Mouse (Mus musculus) gastrocnemius, postnatal 10 days (tissue): Measurements from ENCODE around the gene Cnot2. TPM values are rescaled to one million over a fixed set of nuclear protein-coding genes. Genes with fewer than 3 reads are reported as not detected.
"Not testable (repeated sequence)": the region's sequence is repeated elsewhere in the genome, so short reads cannot be mapped to it uniquely, and the experiment has no call there.

ENCODE experiments used
- DNase-seq: peaks from one replicate; pipeline ENCODE4 v3.0.0; 2021; ENCODE audit warnings: mixed read lengths
- long read RNA-seq, 2 experiments: library from polyadenylated mRNA; stranded (forward); transcript quantifications; one replicate each; pipeline ENCODE4 v2.0.0; 2021
- total RNA-seq, 2 experiments: library from RNA; stranded (reverse); gene quantifications; 2 replicates each; pipeline ENCODE4 v1.2.3; 2021

The Cnot2 gene
- total RNA-seq, result 10 to 100 TPM; 45.9 to 48.1 TPM
- long read RNA-seq, experiment 1, transcript Cnot2-213 (16 exons, 2,120 nt), result minor isoform, 11 of 69 reads
- long read RNA-seq, experiment 1, transcript Cnot2-203 (16 exons, 2,800 nt), result major isoform, 19 of 69 reads
- long read RNA-seq, experiment 1, partial matches to known transcripts, result 5 of 69 reads
- long read RNA-seq, experiment 1, other reads (novel, unspliced or antisense), result 30 of 69 reads
- long read RNA-seq, experiment 2, transcript Cnot2-213 (16 exons, 2,120 nt), result minor isoform, 6 of 63 reads
- long read RNA-seq, experiment 2, transcript Cnot2-203 (16 exons, 2,800 nt), result major isoform, 15 of 63 reads
- long read RNA-seq, experiment 2, partial matches to known transcripts, result 0 of 63 reads
- long read RNA-seq, experiment 2, other reads (novel, unspliced or antisense), result 38 of 63 reads

- DNase-seq, result peak; percentile 96
Measured at GRCm38 (mm10) chr10:116581369-116581718, at the start of gene Cnot2. Gene Cnot2 (minus strand): TSS chr10:116581511.

GRCm38 (mm10) chr10:116628926-116629325, 47.6 kb upstream of the Cnot2 start:
- no peak for DNase-seq

- DNase-seq, result no peak
Measured at GRCm38 (mm10) chr10:116626009-116626408, 44.7 kb upstream of the Cnot2 start.

- DNase-seq, result not testable (repeated sequence)
Measured at GRCm38 (mm10) chr10:116613250-116613649, 31.9 kb upstream of the Cnot2 start.

- DNase-seq, result no peak
Measured at GRCm38 (mm10) chr10:116604905-116605162, 23.5 kb upstream of the Cnot2 start.

GRCm38 (mm10) chr10:116604081-116604904, 23.0 kb upstream of the Cnot2 start:
- DNase-seq, result no peak

GRCm38 (mm10) chr10:116599056-116599850, 17.9 kb upstream of the Cnot2 start:
- no peak for DNase-seq

- DNase-seq, result peak; percentile 6
Measured at GRCm38 (mm10) chr10:116582738-116583137, 1.4 kb upstream of the Cnot2 start.

- DNase-seq, result peak; percentile 55
Measured at GRCm38 (mm10) chr10:116581719-116582481, 589 bp upstream of the Cnot2 start.

- peak; percentile 50 for DNase-seq
Measured at GRCm38 (mm10) chr10:116580591-116581358, 536 bp downstream of the Cnot2 start.

GRCm38 (mm10) chr10:116579478-116579877, 1.8 kb downstream of the Cnot2 start:
- DNase-seq, result no peak

GRCm38 (mm10) chr10:116578375-116578774, 2.9 kb downstream of the Cnot2 start:
- no peak for DNase-seq

GRCm38 (mm10) chr10:116577181-116577580, 4.1 kb downstream of the Cnot2 start:
- no peak for DNase-seq

GRCm38 (mm10) chr10:116576071-116576470, 5.2 kb downstream of the Cnot2 start:
- not testable (repeated sequence) for DNase-seq

GRCm38 (mm10) chr10:116570526-116570925, 10.8 kb downstream of the Cnot2 start:
- DNase-seq, result no peak

GRCm38 (mm10) chr10:116568539-116568938, 12.8 kb downstream of the Cnot2 start:
- DNase-seq, result no peak

GRCm38 (mm10) chr10:116567491-116568405, 13.6 kb downstream of the Cnot2 start:
- peak; percentile 9 for DNase-seq

- not testable (repeated sequence) for DNase-seq
Measured at GRCm38 (mm10) chr10:116566492-116566891, 14.8 kb downstream of the Cnot2 start.

- no peak for DNase-seq
Measured at GRCm38 (mm10) chr10:116564828-116565602, 16.3 kb downstream of the Cnot2 start.
